Mouse (Mus musculus): ENCODE data around the gene Olfr695. TPM values are rescaled to one million over a fixed set of nuclear protein-coding genes. Genes with fewer than 3 reads are reported as not detected.

The Olfr695 gene
- polyA plus RNA-seq (2014; fragmentation: Illumina TruSeq; extraction: RNeasy Lipid Tissue Mini Kit (QIAGEN cat#74804); ENCODE audit: low read depth, low replicate concordance) = not detected

DNA sequence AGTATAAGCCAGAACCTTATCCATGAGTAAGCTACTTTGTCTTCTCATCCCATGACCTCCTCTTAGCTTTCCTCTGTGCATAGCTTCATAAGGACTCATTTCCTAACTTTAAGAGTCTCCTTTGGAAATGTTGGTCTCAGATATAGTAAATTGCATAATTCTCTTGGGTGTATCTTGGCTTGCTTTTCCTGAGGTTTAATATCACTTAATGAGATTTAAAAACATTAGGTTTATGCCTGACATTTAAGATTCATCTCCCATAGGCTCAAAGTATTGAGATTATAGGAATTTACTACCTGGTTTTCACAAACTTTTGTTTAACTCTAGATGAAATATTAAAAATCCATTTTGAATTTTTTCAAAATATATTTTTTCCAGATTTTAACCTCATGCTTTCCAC, at the start of gene Olfr695:
Gene Olfr695 (minus strand): TSS at position 101 of the 400 bp plus-strand sequence.

DNA sequence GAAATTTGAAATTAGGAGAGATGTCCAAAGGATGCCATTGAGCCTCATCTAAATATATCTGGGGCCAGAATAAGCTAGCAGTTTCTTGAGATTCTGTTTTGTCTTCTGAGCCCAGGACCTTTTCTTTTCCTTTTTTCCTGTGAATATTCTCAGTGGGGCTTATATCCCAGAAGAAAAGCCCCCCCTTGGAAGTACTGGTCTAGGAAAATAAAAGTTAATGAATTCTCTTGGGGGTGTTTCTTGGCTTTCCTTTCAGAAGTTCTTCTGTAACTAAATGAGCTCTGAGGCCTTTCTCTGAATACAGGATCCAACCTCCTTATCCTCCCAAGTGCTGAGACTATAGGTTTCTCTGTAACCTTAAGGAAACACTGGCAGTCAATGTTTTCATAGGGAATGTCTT, 39.1 kb upstream of the Olfr695 start, which contains the start of gene Olfr698:
Gene Olfr698 (minus strand): TSS at position 101 of the 400 bp plus-strand sequence.

DNA sequence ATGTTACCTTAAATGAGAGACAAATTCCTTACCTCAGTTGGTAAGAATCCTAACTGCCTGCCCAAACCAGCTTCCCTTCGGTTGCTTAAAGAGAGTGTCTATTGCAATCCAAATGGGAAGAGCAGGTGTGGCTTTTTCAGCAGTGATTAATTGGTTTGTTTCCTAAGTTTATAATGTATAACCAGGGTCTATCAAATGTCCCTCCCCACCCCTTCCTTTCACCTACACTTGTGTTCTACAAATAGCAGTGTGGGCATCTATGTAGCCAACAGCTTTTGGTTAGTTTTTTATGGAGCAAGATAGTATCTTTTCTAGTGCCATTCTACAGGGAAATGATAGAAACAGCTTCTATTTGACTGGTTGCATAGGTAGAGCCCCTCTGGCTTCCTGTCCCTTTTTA, 26.1 kb upstream of the Olfr695 start, which contains the start of gene Olfr697:
Gene Olfr697 (minus strand): TSS at position 101 of the 400 bp plus-strand sequence.

GRCm38 (mm10) chr7:106691714-106692113, 24.5 kb downstream of the Olfr695 start, which contains the start of gene Olfr694:
Gene Olfr694 (minus strand): TSS chr7:106691814.

GRCm38 (mm10) chr7:106680484-106680883, 35.7 kb downstream of the Olfr695 start, which contains the start of gene Olfr693:
Gene Olfr693 (minus strand): TSS chr7:106680584.

Other genes with a start within 250 kb of the Olfr695 start
- gene Olfr693, start 35.8 kb downstream of the Olfr695 start, polyA plus RNA-seq (2014; fragmentation: Illumina TruSeq; extraction: RNeasy Lipid Tissue Mini Kit (QIAGEN cat#74804); ENCODE audit: low read depth, low replicate concordance) = not detected
- gene Olfr694, start 24.6 kb downstream of the Olfr695 start, polyA plus RNA-seq (2014; fragmentation: Illumina TruSeq; extraction: RNeasy Lipid Tissue Mini Kit (QIAGEN cat#74804); ENCODE audit: low read depth, low replicate concordance) = not detected
- not detected for gene Olfr697, start 26.0 kb upstream of the Olfr695 start, polyA plus RNA-seq (2014; fragmentation: Illumina TruSeq; extraction: RNeasy Lipid Tissue Mini Kit (QIAGEN cat#74804); ENCODE audit: low read depth, low replicate concordance)
- gene Olfr698, start 39.0 kb upstream of the Olfr695 start, polyA plus RNA-seq (2014; fragmentation: Illumina TruSeq; extraction: RNeasy Lipid Tissue Mini Kit (QIAGEN cat#74804); ENCODE audit: low read depth, low replicate concordance) = not detected
- not detected for gene Olfr699, start 76.8 kb upstream of the Olfr695 start, polyA plus RNA-seq (2014; fragmentation: Illumina TruSeq; extraction: RNeasy Lipid Tissue Mini Kit (QIAGEN cat#74804); ENCODE audit: low read depth, low replicate concordance)
- not detected for gene Olfr700, start 92.4 kb upstream of the Olfr695 start, polyA plus RNA-seq (2014; fragmentation: Illumina TruSeq; extraction: RNeasy Lipid Tissue Mini Kit (QIAGEN cat#74804); ENCODE audit: low read depth, low replicate concordance)
- gene Olfr701, start 97.7 kb upstream of the Olfr695 start, polyA plus RNA-seq (2014; fragmentation: Illumina TruSeq; extraction: RNeasy Lipid Tissue Mini Kit (QIAGEN cat#74804); ENCODE audit: low read depth, low replicate concordance) = not detected
- not detected for gene Olfr702, start 117.5 kb upstream of the Olfr695 start, polyA plus RNA-seq (2014; fragmentation: Illumina TruSeq; extraction: RNeasy Lipid Tissue Mini Kit (QIAGEN cat#74804); ENCODE audit: low read depth, low replicate concordance)
- gene Olfr703, start 127.0 kb upstream of the Olfr695 start, polyA plus RNA-seq (2014; fragmentation: Illumina TruSeq; extraction: RNeasy Lipid Tissue Mini Kit (QIAGEN cat#74804); ENCODE audit: low read depth, low replicate concordance) = not detected
- gene Olfr704, start 146.8 kb upstream of the Olfr695 start, polyA plus RNA-seq (2014; fragmentation: Illumina TruSeq; extraction: RNeasy Lipid Tissue Mini Kit (QIAGEN cat#74804); ENCODE audit: low read depth, low replicate concordance) = not detected
- not detected for gene Olfr705, start 160.5 kb upstream of the Olfr695 start, polyA plus RNA-seq (2014; fragmentation: Illumina TruSeq; extraction: RNeasy Lipid Tissue Mini Kit (QIAGEN cat#74804); ENCODE audit: low read depth, low replicate concordance)
- not detected for gene Olfr706, start 171.8 kb upstream of the Olfr695 start, polyA plus RNA-seq (2014; fragmentation: Illumina TruSeq; extraction: RNeasy Lipid Tissue Mini Kit (QIAGEN cat#74804); ENCODE audit: low read depth, low replicate concordance)
- not detected for gene Olfr707, start 184.8 kb upstream of the Olfr695 start, polyA plus RNA-seq (2014; fragmentation: Illumina TruSeq; extraction: RNeasy Lipid Tissue Mini Kit (QIAGEN cat#74804); ENCODE audit: low read depth, low replicate concordance)
- not detected for gene Olfr1532-ps1, start 191.6 kb upstream of the Olfr695 start, polyA plus RNA-seq (2014; fragmentation: Illumina TruSeq; extraction: RNeasy Lipid Tissue Mini Kit (QIAGEN cat#74804); ENCODE audit: low read depth, low replicate concordance)
- gene Olfr709-ps1, start 215.8 kb upstream of the Olfr695 start, polyA plus RNA-seq (2014; fragmentation: Illumina TruSeq; extraction: RNeasy Lipid Tissue Mini Kit (QIAGEN cat#74804); ENCODE audit: low read depth, low replicate concordance) = not detected
- gene Olfr710, start 231.9 kb upstream of the Olfr695 start, polyA plus RNA-seq (2014; fragmentation: Illumina TruSeq; extraction: RNeasy Lipid Tissue Mini Kit (QIAGEN cat#74804); ENCODE audit: low read depth, low replicate concordance) = not detected
- not detected for gene Olfr6, start 247.5 kb upstream of the Olfr695 start, polyA plus RNA-seq (2014; fragmentation: Illumina TruSeq; extraction: RNeasy Lipid Tissue Mini Kit (QIAGEN cat#74804); ENCODE audit: low read depth, low replicate concordance)

All from adrenal gland, adult 10 weeks (tissue).